Comparison of ENCODE assay signal across 8 mouse cellular contexts in the genomic region with DNA sequence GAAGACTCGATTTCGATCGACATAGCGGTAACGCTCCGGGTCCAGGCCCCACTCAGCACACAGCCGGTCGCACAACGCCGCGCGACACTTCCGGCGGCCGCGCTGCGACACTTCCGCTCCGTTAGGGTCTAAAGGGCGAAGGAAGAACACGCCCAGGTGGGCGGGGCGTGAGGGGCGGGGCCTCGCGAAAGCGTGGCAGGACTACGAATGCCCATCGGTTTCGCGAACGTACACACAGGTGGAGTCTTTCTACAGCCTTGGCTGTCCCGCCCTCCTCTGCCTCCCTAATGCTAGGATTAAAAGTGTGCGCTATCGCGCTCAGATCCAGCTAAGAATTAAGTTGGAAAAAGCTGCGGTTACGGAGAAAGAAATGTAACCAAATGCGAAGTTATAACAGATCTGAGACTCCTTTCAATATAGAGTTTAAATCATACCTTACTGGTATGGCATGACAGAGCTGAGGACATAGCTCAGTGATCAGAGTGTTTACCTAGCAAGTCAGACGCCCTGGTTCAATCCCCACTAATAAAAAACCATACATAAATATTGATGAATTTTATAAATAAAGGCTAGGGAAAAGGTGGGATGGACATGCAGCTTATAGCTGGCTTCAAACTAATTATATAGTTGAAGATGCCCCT. TPM values are rescaled to one million over a fixed set of nuclear protein-coding genes. Genes with fewer than 3 reads are reported as not detected.
DNase-seq lines count a peak whose midpoint lies in the region; ATAC-seq lines count a peak whose summit lies in the region.

Smu1 (minus strand) TSS at position 144 of the 641 bp plus-strand sequence.

- peak within 1 kb of the TSS; percentile 72 for H3K4me3 ChIP-seq in hindbrain, embryonic 16.5 days (ENCODE audit: low read length)
- peak within 1 kb of the TSS; percentile 88 for H3K4me3 ChIP-seq in macrophage (ENCODE audit: inconsistent target)

- no peaks in the 10 kb centered on the region for H3K9me3 ChIP-seq in hindbrain, embryonic 16.5 days (ENCODE audit: control insufficient read depth, low read length)

- WGBS in hindbrain, embryonic 16.5 days = under 1% methylated on average over 40 of the region's 40 CpGs
- WGBS in macrophage (ENCODE audit: missing documents) = under 1% methylated on average over 40 of the region's 40 CpGs

- H3K27ac ChIP-seq in hindbrain, embryonic 16.5 days (ENCODE audit: low read depth, low read length) = no peak within 1 kb of the TSS
- H3K27ac ChIP-seq in macrophage = peak within 1 kb of the TSS; percentile 13; the same call in 1 of the 2 replicates

- H3K36me3 ChIP-seq in hindbrain, embryonic 16.5 days (ENCODE audit: control insufficient read depth, insufficient read depth, low read length) = peaks cover 20% of the 10 kb centered on the region
- H3K36me3 ChIP-seq in macrophage (ENCODE audit: inconsistent target) = peaks cover 25% of the 10 kb centered on the region

- ATAC-seq in hindbrain, embryonic 16.5 days = peak; percentile 99

- peak within 1 kb of the TSS; percentile 81 for H3K9ac ChIP-seq in hindbrain, embryonic 16.5 days (ENCODE audit: low read depth, low read length)

- H3K4me2 ChIP-seq in hindbrain, embryonic 16.5 days (ENCODE audit: low read length) = peak within 1 kb of the TSS; percentile 88

- H3K27me3 ChIP-seq in hindbrain, embryonic 16.5 days (replicated peaks; ENCODE audit: control insufficient read depth, insufficient read depth, low read length) = no peaks in the 10 kb centered on the region

- peaks cover 25% of the 10 kb centered on the region for H3K79me2 ChIP-seq in macrophage (ENCODE audit: inconsistent target)

- DNase-seq in T-cell, adult 2 months (ENCODE audit: low spot score) = peak; percentile 97
- peak; percentile 97 to 99 for DNase-seq in cerebellum, postnatal 36 days
- peak; percentile 95 for DNase-seq in gastrocnemius, adult 18-20 months (ENCODE audit: low spot score)
- peak; percentile 96 to 99 for DNase-seq in left cerebral cortex, adult 18-20 months (ENCODE audit: low spot score in 2 of 2)
- DNase-seq in right cerebral cortex, adult 18-20 months = peak; percentile 97
- DNase-seq in urinary bladder, postnatal 10 days (ENCODE audit: low spot score) = peak; percentile 79

- H3K4me1 ChIP-seq in hindbrain, embryonic 16.5 days (ENCODE audit: control insufficient read depth, insufficient read depth, low read depth, low read length) = peaks cover 6% of the 10 kb centered on the region

RNA-seq across cellular contexts. Expression of gene Smu1, which starts in this region (rescaled TPM):
- total RNA-seq in gastrocnemius, adult 18-20 months (2021) = 10 to 100 TPM; 29.4 to 29.7 TPM
- polyA plus RNA-seq in hindbrain, embryonic 16.5 days (2015; fragmentation: Nextera tagmentation; extraction: Ambion mirVana) = 119 and 120 TPM in 2 replicates
- total RNA-seq in left cerebral cortex, adult 18-20 months (2021) = 10 to 100 TPM; 47.7 to 52.2 TPM
- 100 to 1,000 TPM in 1 of 26 experiments, 10 to 100 TPM in 25; 44.2 to 103 (median 70.6) TPM for total RNA-seq in macrophage (2018; cell fraction: chromatin; rRNA removed)
- 10 to 100 TPM; 41.5 to 57.7 (median 47.7) TPM for total RNA-seq in macrophage (2018; cell fraction: cytosol; rRNA removed)
- total RNA-seq in macrophage (2018; cell fraction: nucleus; rRNA removed) = 10 to 100 TPM; 35.4 to 81.4 (median 51.4) TPM
- polyA plus RNA-seq in macrophage (2018) = 43.2 to 57.4 TPM (median 46.9 TPM) in 3 replicates
